20 mouse cellular contexts compared by ENCODE assay signal in the genomic region with DNA sequence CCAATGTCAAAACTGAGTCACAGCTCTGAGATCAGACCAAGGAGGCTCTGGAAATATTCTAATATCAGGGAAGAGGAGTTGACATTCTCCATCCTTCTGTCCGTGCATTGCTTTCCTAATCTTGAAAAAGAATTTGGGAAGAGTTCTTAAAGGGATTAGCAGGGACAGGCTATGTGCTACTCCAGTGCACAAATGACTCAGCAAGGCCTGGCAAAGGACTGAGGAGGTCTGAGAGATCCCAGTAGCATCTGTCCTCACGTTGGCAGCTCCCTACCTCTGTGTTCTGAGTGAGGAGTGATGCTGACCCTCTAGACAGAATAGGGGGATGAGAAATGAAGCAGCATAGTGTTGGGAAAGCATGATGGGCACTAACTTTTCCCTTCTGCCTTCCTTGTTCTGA.
"Had no signal": no experiment of that assay in that cellular context is flagged by ENCODE, and none has a peak within 500 bp of the region (broad histone marks: within the 10 kb centered on the region; RNA-seq: fewer than 3 reads in every experiment).

No protein-coding gene starts in this region.

- H3K4me1 ChIP-seq: liver, embryonic 15.5 days; midbrain, embryonic 12.5 days; neural tube, embryonic 13.5 days; neural tube, embryonic 15.5 days; stomach, embryonic 15.5 days had no signal

- H3K4me3 ChIP-seq: liver, embryonic 15.5 days; midbrain, embryonic 10.5 days; midbrain, embryonic 12.5 days; myocyte; neural tube, embryonic 13.5 days; neural tube, embryonic 15.5 days; stomach, embryonic 15.5 days had no signal

- DNase-seq: lung, adult 18-20 months; lung, embryonic 14.5 days; lung, postnatal 10 days; lung, postnatal 4 days; retina, postnatal 1 day; right cerebral cortex, adult 18-20 months; right cerebral cortex, postnatal 25 days; right cerebral cortex, postnatal 4 days; thymus, adult 2 months; thymus, postnatal 25 days; thymus, postnatal 4 days had no signal

- ATAC-seq: midbrain, embryonic 16.5 days had no signal

- H3K4me2 ChIP-seq: liver, embryonic 15.5 days; lung, embryonic 14.5 days; midbrain, embryonic 12.5 days; neural tube, embryonic 13.5 days; neural tube, embryonic 15.5 days; stomach, embryonic 15.5 days had no signal

- H3K27me3 ChIP-seq: liver, embryonic 15.5 days; midbrain, embryonic 12.5 days; neural tube, embryonic 13.5 days; neural tube, embryonic 15.5 days; stomach, embryonic 15.5 days had no signal

- H3K27ac ChIP-seq: liver, embryonic 15.5 days; midbrain, embryonic 10.5 days; midbrain, embryonic 12.5 days; neural tube, embryonic 13.5 days; neural tube, embryonic 15.5 days; stomach, embryonic 15.5 days; stomach, postnatal 0 days had no signal

- H3K9ac ChIP-seq: liver, embryonic 15.5 days; lung, embryonic 14.5 days; midbrain, embryonic 12.5 days; neural tube, embryonic 13.5 days; neural tube, embryonic 15.5 days; stomach, embryonic 15.5 days had no signal

- H3K9me3 ChIP-seq: liver, embryonic 15.5 days; midbrain, embryonic 10.5 days; midbrain, embryonic 12.5 days; neural tube, embryonic 13.5 days; neural tube, embryonic 15.5 days; stomach, embryonic 15.5 days had no signal

- H3K36me3 ChIP-seq: liver, embryonic 15.5 days; midbrain, embryonic 10.5 days; midbrain, embryonic 12.5 days; neural tube, embryonic 13.5 days; neural tube, embryonic 15.5 days; stomach, embryonic 15.5 days had no signal
